Mouse (Mus musculus): ENCODE data around the gene Reg3d.
"Not testable (repeated sequence)": the region's sequence is repeated elsewhere in the genome, so short reads cannot be mapped to it uniquely, and the experiment has no call there.

- not testable (repeated sequence) for TF ChIP-seq CTCF, POLR2A (IDR thresholded peaks at IDR 0.05; ENCODE audit: insufficient read depth, low read depth, low read length)
Measured at GRCm38 (mm10) chr6:78395323-78395722, 16.7 kb upstream of the Reg3d start, which contains the start of gene Reg2.

All from olfactory bulb, adult 2 months (tissue).